Mouse (Mus musculus) ES-E14 (cell line): ENCODE results near the gene Cd86.

Source experiments
- CHD2 ChIP-seq: IDR thresholded peaks from 2 replicates; pipeline ENCODE4 v1.6.1; 2014; ENCODE audit warnings: mild to moderate bottlenecking, low read depth, low read length, inconsistent platforms
- HCFC1 ChIP-seq: IDR thresholded peaks from 2 replicates; pipeline ENCODE4 v1.6.1; 2012; ENCODE audit warnings: low read length, inconsistent platforms, borderline replicate concordance; ENCODE audit not compliant: insufficient read depth
- ZC3H11A ChIP-seq: IDR thresholded peaks from 2 replicates; pipeline ENCODE4 v1.6.1; 2012; ENCODE audit warnings: low read depth, mild to moderate bottlenecking, inconsistent platforms, low read length, borderline replicate concordance

- TF ChIP-seq HCFC1 (no peak), CHD2 (no peak), ZC3H11A (no peak)
These were observed 104.2 kb downstream of the Cd86 start, which contains the start of gene Casr for GRCm38 (mm10) chr16:36561386-36562338.
